Mouse (Mus musculus) liver, adult (tissue): ENCODE measurements at regions not wholly inside any gene's neighbourhood (a gene's known extent, or its start where the extent isn't known, plus 50 kb on each side); places are given as distances from the start of the nearest gene placed in this dataset.

ENCODE experiments used
- GATA4 ChIP-seq: IDR thresholded peaks from 2 replicates; pipeline ENCODE4 v1.6.1; 2014; ENCODE audit warnings: mild to moderate bottlenecking, low read length; ENCODE audit not compliant: insufficient replicate concordance

- no peak for TF ChIP-seq GATA4
Measured at GRCm38 (mm10) chr17:67509921-67510320, 122.6 kb downstream of the Lrrc30 start.

GRCm38 (mm10) chr17:67509091-67509618, 123.4 kb downstream of the Lrrc30 start:
- no peak for TF ChIP-seq GATA4

GRCm38 (mm10) chr17:67508353-67508752, 124.2 kb downstream of the Lrrc30 start:
- no peak for TF ChIP-seq GATA4

- no peak for TF ChIP-seq GATA4
Measured at GRCm38 (mm10) chr17:67506466-67506865, 126.1 kb downstream of the Lrrc30 start.

- no peak for TF ChIP-seq GATA4
Measured at GRCm38 (mm10) chr17:67504502-67505033, 128.0 kb downstream of the Lrrc30 start.

GRCm38 (mm10) chr17:67503125-67503878, 129.2 kb downstream of the Lrrc30 start:
- TF ChIP-seq GATA4 = no peak

GRCm38 (mm10) chr17:67502628-67503027, 129.9 kb downstream of the Lrrc30 start:
- TF ChIP-seq GATA4 = no peak

- TF ChIP-seq GATA4 = no peak
Measured at GRCm38 (mm10) chr17:67499783-67500641, 132.5 kb downstream of the Lrrc30 start.

GRCm38 (mm10) chr17:67497380-67497779, 135.1 kb downstream of the Lrrc30 start:
- TF ChIP-seq GATA4 = no peak

GRCm38 (mm10) chr17:67480463-67480862, 126.2 kb upstream of the Ptprm start:
- no peak for TF ChIP-seq GATA4

GRCm38 (mm10) chr17:67473137-67473536, 118.9 kb upstream of the Ptprm start:
- TF ChIP-seq GATA4 = no peak

GRCm38 (mm10) chr17:67458851-67459421, 104.7 kb upstream of the Ptprm start:
- no peak for TF ChIP-seq GATA4

GRCm38 (mm10) chr17:67451966-67452365, 97.7 kb upstream of the Ptprm start:
- TF ChIP-seq GATA4 = no peak

GRCm38 (mm10) chr17:67451081-67451480, 96.8 kb upstream of the Ptprm start:
- TF ChIP-seq GATA4 = no peak

- no peak for TF ChIP-seq GATA4
Measured at GRCm38 (mm10) chr17:67450021-67450420, 95.8 kb upstream of the Ptprm start.
